Comparison of ENCODE assay signal across 28 mouse cellular contexts in genomic region chr13:24585369-24585768, GRCm38 (mm10). TPM values are rescaled to one million over a fixed set of nuclear protein-coding genes. Genes with fewer than 3 reads are reported as not detected.
DNase-seq lines count a peak whose midpoint lies in the region; ATAC-seq and TF ChIP-seq lines count a peak whose summit lies in the region.
"Had no signal": no experiment of that assay in that cellular context is flagged by ENCODE, and none has a peak within 500 bp of the region (broad histone marks: within the 10 kb centered on the region; RNA-seq: fewer than 3 reads in every experiment).

No protein-coding gene starts in this region.

- ATAC-seq in forebrain, postnatal 0 days = no peak; the same call in 1 of the 2 replicates
- ATAC-seq in forebrain, embryonic 15.5 days (replicated peaks) = no peak
- no peak for ATAC-seq in kidney, postnatal 0 days (replicated peaks; ENCODE audit: low FRiP score, low read depth)
- no peak for ATAC-seq in lung, embryonic 14.5 days (ENCODE audit: insufficient read depth)
- 0 out of 2 replicates have a peak, but pooled peaks have one; percentile 13 for ATAC-seq in midbrain, embryonic 15.5 days (replicated peaks)
- ATAC-seq in midbrain, embryonic 16.5 days = no peak; the same call in 1 of the 2 replicates
- ATAC-seq: forebrain, embryonic 13.5 days had no signal

- no peaks in the 10 kb centered on the region for H3K9me3 ChIP-seq in forebrain, postnatal 0 days (ENCODE audit: low read length)
- no peaks in the 10 kb centered on the region for H3K9me3 ChIP-seq in forebrain, embryonic 15.5 days
- H3K9me3 ChIP-seq in kidney, postnatal 0 days (replicated peaks; ENCODE audit: low read length) = no peaks in the 10 kb centered on the region
- H3K9me3 ChIP-seq in lung, embryonic 14.5 days (ENCODE audit: low read depth, low read length) = no peaks in the 10 kb centered on the region
- H3K9me3 ChIP-seq in midbrain, embryonic 15.5 days = no peaks in the 10 kb centered on the region
- H3K9me3 ChIP-seq in midbrain, embryonic 16.5 days (replicated peaks; ENCODE audit: control insufficient read depth, low read length, poor library complexity, severe bottlenecking) = no peaks in the 10 kb centered on the region
- H3K9me3 ChIP-seq: forebrain, embryonic 13.5 days; G1E; heart, embryonic 13.5 days; kidney, embryonic 15.5 days; stomach, embryonic 15.5 days had no signal

- 0 out of 2 replicates have a peak, but pooled peaks cover 3% of the 10 kb centered on the region for H3K4me1 ChIP-seq in forebrain, postnatal 0 days (ENCODE audit: insufficient read depth)
- peaks cover 8% of the 10 kb centered on the region; the same call in 1 of the 2 replicates for H3K4me1 ChIP-seq in forebrain, embryonic 15.5 days
- H3K4me1 ChIP-seq in kidney, postnatal 0 days (replicated peaks; ENCODE audit: insufficient read depth, low read length) = no peaks in the 10 kb centered on the region
- no peaks in the 10 kb centered on the region for H3K4me1 ChIP-seq in kidney, adult 2 months (ENCODE audit: control insufficient read depth, insufficient read depth, low read length)
- no peaks in the 10 kb centered on the region; the same call in 1 of the 2 replicates for H3K4me1 ChIP-seq in lung, embryonic 14.5 days (ENCODE audit: insufficient read depth)
- 0 out of 2 replicates have a peak, but pooled peaks cover 3% of the 10 kb centered on the region for H3K4me1 ChIP-seq in midbrain, embryonic 15.5 days
- no peaks in the 10 kb centered on the region; the same call in 1 of the 2 replicates for H3K4me1 ChIP-seq in midbrain, embryonic 16.5 days (ENCODE audit: control insufficient read depth, insufficient read depth, low read length)
- H3K4me1 ChIP-seq: kidney, embryonic 15.5 days; stomach, embryonic 15.5 days had no signal

- no peak overlapping the region for H3K27ac ChIP-seq in forebrain, postnatal 0 days (ENCODE audit: low read depth, low read length)
- no peak overlapping the region for H3K27ac ChIP-seq in forebrain, embryonic 15.5 days (replicated peaks)
- H3K27ac ChIP-seq in kidney, postnatal 0 days = no peak overlapping the region
- H3K27ac ChIP-seq in kidney, adult 2 months (ENCODE audit: insufficient read depth, low read depth, low read length) = no peak overlapping the region
- H3K27ac ChIP-seq in lung, embryonic 14.5 days (ENCODE audit: low read depth) = no peak overlapping the region
- no peak overlapping the region for H3K27ac ChIP-seq in midbrain, embryonic 15.5 days
- H3K27ac ChIP-seq in midbrain, embryonic 16.5 days (ENCODE audit: low read length) = no peak overlapping the region
- H3K27ac ChIP-seq: forebrain, embryonic 13.5 days; heart, adult 2 months; heart, embryonic 13.5 days; kidney, embryonic 15.5 days; macrophage; stomach, embryonic 15.5 days had no signal

- no peak for TF ChIP-seq POLR2A in kidney, adult 2 months (IDR thresholded peaks at IDR 0.05; ENCODE audit: low read depth, low read length)

- H3K9ac ChIP-seq in forebrain, postnatal 0 days = no peak overlapping the region
- H3K9ac ChIP-seq in forebrain, embryonic 15.5 days (replicated peaks) = no peak overlapping the region
- H3K9ac ChIP-seq in kidney, postnatal 0 days (ENCODE audit: low read depth, low read length) = no peak overlapping the region
- no peak overlapping the region for H3K9ac ChIP-seq in lung, embryonic 14.5 days
- no peak overlapping the region for H3K9ac ChIP-seq in midbrain, embryonic 15.5 days
- no peak overlapping the region for H3K9ac ChIP-seq in midbrain, embryonic 16.5 days (ENCODE audit: low read depth, low read length)
- H3K9ac ChIP-seq: forebrain, embryonic 13.5 days; heart, embryonic 13.5 days; kidney, embryonic 15.5 days; stomach, embryonic 15.5 days had no signal

- no peak overlapping the region for H3K4me2 ChIP-seq in forebrain, postnatal 0 days (ENCODE audit: low read depth)
- no peak overlapping the region for H3K4me2 ChIP-seq in forebrain, embryonic 15.5 days (replicated peaks)
- H3K4me2 ChIP-seq in kidney, postnatal 0 days (ENCODE audit: low read length) = no peak overlapping the region
- no peak overlapping the region for H3K4me2 ChIP-seq in lung, embryonic 14.5 days
- no peak overlapping the region for H3K4me2 ChIP-seq in midbrain, embryonic 15.5 days
- H3K4me2 ChIP-seq in midbrain, embryonic 16.5 days (ENCODE audit: low read length) = no peak overlapping the region
- H3K4me2 ChIP-seq: forebrain, embryonic 13.5 days; heart, embryonic 13.5 days; kidney, embryonic 15.5 days; stomach, embryonic 15.5 days had no signal

- no peak for DNase-seq in forebrain, postnatal 0 days
- DNase-seq in kidney, postnatal 0 days (ENCODE audit: low spot score) = no peak
- DNase-seq in kidney, adult 2 months = no peak
- DNase-seq in lung, embryonic 14.5 days = no peak
- no peak for DNase-seq in lung, postnatal 4 days
- DNase-seq: adrenal gland, adult 8-10 months; cerebellum, adult 8-10 months; cerebellum, postnatal 25 days; gastrocnemius, postnatal 36 days; heart, adult 2 months; heart, postnatal 10 days; kidney, adult 11 months; kidney, postnatal 36 days; layer of hippocampus, postnatal 36 days; liver; lung, adult 18-20 months; right cerebral cortex, postnatal 25 days; thymus, postnatal 25 days had no signal

- H3K4me3 ChIP-seq in forebrain, postnatal 0 days (ENCODE audit: low read depth, low read length) = no peak overlapping the region
- H3K4me3 ChIP-seq in forebrain, embryonic 15.5 days = no peak overlapping the region
- no peak overlapping the region for H3K4me3 ChIP-seq in kidney, postnatal 0 days (replicated peaks; ENCODE audit: low read depth, low read length)
- H3K4me3 ChIP-seq in kidney, adult 2 months (ENCODE audit: insufficient read depth, low read depth, low read length) = no peak overlapping the region
- no peak overlapping the region for H3K4me3 ChIP-seq in lung, embryonic 14.5 days (ENCODE audit: low read depth, low read length)
- no peak overlapping the region for H3K4me3 ChIP-seq in midbrain, embryonic 15.5 days
- no peak overlapping the region for H3K4me3 ChIP-seq in midbrain, embryonic 16.5 days (ENCODE audit: low read depth, low read length)
- H3K4me3 ChIP-seq: forebrain, embryonic 13.5 days; heart, adult 2 months; heart, embryonic 13.5 days; kidney, embryonic 15.5 days; stomach, embryonic 15.5 days had no signal

- 67% methylated on average over 9 of the region's 9 CpGs for WGBS in forebrain, postnatal 0 days
- WGBS in forebrain, embryonic 15.5 days = 68% methylated on average over 9 of the region's 9 CpGs
- 67% methylated on average over 9 of the region's 9 CpGs for WGBS in kidney, postnatal 0 days
- 77% methylated on average over 9 of the region's 9 CpGs for WGBS in kidney, adult 2 months
- 51% methylated on average over 9 of the region's 9 CpGs for WGBS in lung, embryonic 14.5 days
- 63% methylated on average over 9 of the region's 9 CpGs for WGBS in midbrain, embryonic 15.5 days
- WGBS in midbrain, embryonic 16.5 days = 70% methylated on average over 9 of the region's 9 CpGs

- H3K36me3 ChIP-seq in forebrain, postnatal 0 days (ENCODE audit: insufficient read depth) = no peaks in the 10 kb centered on the region
- H3K36me3 ChIP-seq in forebrain, embryonic 15.5 days = no peaks in the 10 kb centered on the region
- no peaks in the 10 kb centered on the region for H3K36me3 ChIP-seq in kidney, postnatal 0 days (ENCODE audit: insufficient read depth, low read length)
- H3K36me3 ChIP-seq in kidney, adult 2 months (ENCODE audit: control insufficient read depth, insufficient read depth, low read length) = no peaks in the 10 kb centered on the region
- no peaks in the 10 kb centered on the region for H3K36me3 ChIP-seq in lung, embryonic 14.5 days (ENCODE audit: insufficient read depth)
- H3K36me3 ChIP-seq in midbrain, embryonic 15.5 days (replicated peaks) = no peaks in the 10 kb centered on the region
- H3K36me3 ChIP-seq in midbrain, embryonic 16.5 days (ENCODE audit: control insufficient read depth, insufficient read depth, low read length) = no peaks in the 10 kb centered on the region
- H3K36me3 ChIP-seq: G1E; heart, embryonic 13.5 days; kidney, embryonic 15.5 days; stomach, embryonic 15.5 days had no signal

- no peaks in the 10 kb centered on the region for H3K27me3 ChIP-seq in forebrain, postnatal 0 days (ENCODE audit: insufficient read depth, low read length)
- H3K27me3 ChIP-seq in forebrain, embryonic 15.5 days = no peaks in the 10 kb centered on the region
- H3K27me3 ChIP-seq in kidney, postnatal 0 days (ENCODE audit: insufficient read depth, low read length) = no peaks in the 10 kb centered on the region
- no peaks in the 10 kb centered on the region for H3K27me3 ChIP-seq in kidney, adult 2 months (replicated peaks; ENCODE audit: control insufficient read depth, insufficient read depth, low read length)
- H3K27me3 ChIP-seq in lung, embryonic 14.5 days (ENCODE audit: insufficient read depth, low read length) = no peaks in the 10 kb centered on the region
- no peaks in the 10 kb centered on the region for H3K27me3 ChIP-seq in midbrain, embryonic 15.5 days (replicated peaks)
- no peaks in the 10 kb centered on the region for H3K27me3 ChIP-seq in midbrain, embryonic 16.5 days (ENCODE audit: control insufficient read depth, insufficient read depth, low read depth, low read length)
- H3K27me3 ChIP-seq: CH12.LX; forebrain, embryonic 13.5 days; heart, embryonic 13.5 days; kidney, embryonic 15.5 days; stomach, embryonic 15.5 days had no signal

- TF ChIP-seq CTCF in forebrain, postnatal 0 days (IDR thresholded peaks at IDR 0.05; ENCODE audit: low read depth) = peak; percentile 45
- TF ChIP-seq CTCF in kidney, postnatal 0 days (IDR thresholded peaks at IDR 0.05; ENCODE audit: low read depth) = peak; percentile 35; the same call in 1 of the 2 replicates
- TF ChIP-seq CTCF in kidney, adult 2 months (conservative IDR thresholded peaks at IDR 0.05; ENCODE audit: insufficient read depth, insufficient read length, low read depth, low read length) = no peak
- peak; percentile 53 for TF ChIP-seq CTCF in lung, embryonic 14.5 days (IDR thresholded peaks at IDR 0.05; ENCODE audit: low read depth)

RNA-seq across cellular contexts. Expression of gene Ripor2, which starts 3.4 kb away (rescaled TPM):
- total RNA-seq in forebrain, postnatal 0 days (2014; rRNA removed) = 51.5 and 53.2 TPM in 2 replicates
- polyA plus RNA-seq in forebrain, postnatal 0 days (2015; fragmentation: Nextera tagmentation; extraction: Ambion mirVana) = 13.8 and 21.3 TPM in 2 replicates
- 24.5 and 26.8 TPM in 2 replicates for polyA plus RNA-seq in forebrain, embryonic 15.5 days (2015; fragmentation: Nextera tagmentation; extraction: Ambion mirVana)
- polyA plus RNA-seq in kidney, postnatal 0 days (2015; fragmentation: Nextera tagmentation; extraction: Ambion mirVana) = 2.2 and 2.3 TPM in 2 replicates
- 1.4 and 3.7 TPM in 2 replicates for polyA plus RNA-seq in kidney, adult 2 months (2012; rRNA removed)
- polyA plus RNA-seq in lung, embryonic 14.5 days (2014; fragmentation: Nextera tagmentation; extraction: Ambion mirVana) = 5.1 and 5.6 TPM in 2 replicates
- polyA plus RNA-seq in midbrain, embryonic 15.5 days (2015; fragmentation: Nextera tagmentation; extraction: Ambion mirVana) = 32.3 and 34.0 TPM in 2 replicates
- polyA plus RNA-seq in midbrain, embryonic 16.5 days (2015; fragmentation: Nextera tagmentation; extraction: Ambion mirVana) = 31.8 and 33.8 TPM in 2 replicates
- polyA plus RNA-seq: G1E had no signal
